Comparison of ENCODE assay signal across 22 mouse cellular contexts in genomic region chr8:124867126-124867525, GRCm38 (mm10). TPM values are rescaled to one million over a fixed set of nuclear protein-coding genes. Genes with fewer than 3 reads are reported as not detected.
DNase-seq lines count a peak whose midpoint lies in the region; ATAC-seq and TF ChIP-seq lines count a peak whose summit lies in the region.
"Had no signal": no experiment of that assay in that cellular context is flagged by ENCODE, and none has a peak within 500 bp of the region (broad histone marks: within the 10 kb centered on the region; RNA-seq: fewer than 3 reads in every experiment).

No protein-coding gene starts in this region.

- 24% methylated on average over 2 of the region's 2 CpGs for WGBS in heart, embryonic 10.5 days
- 26% methylated on average over 2 of the region's 2 CpGs for WGBS in heart, postnatal 0 days

- peaks cover 17% of the 10 kb centered on the region for H3K36me3 ChIP-seq in heart, embryonic 10.5 days
- peaks cover 14% of the 10 kb centered on the region for H3K36me3 ChIP-seq in heart, postnatal 0 days (replicated peaks; ENCODE audit: control insufficient read depth, insufficient read depth, low read length)

- peak overlapping the region; percentile 49; the same call in 1 of the 2 replicates for H3K27ac ChIP-seq in heart, embryonic 10.5 days
- H3K27ac ChIP-seq in heart, postnatal 0 days (ENCODE audit: low read depth), result peak overlapping the region; percentile 26; the same call in 1 of the 2 replicates
- H3K27ac ChIP-seq: embryonic facial prominence, embryonic 10.5 days; forebrain, embryonic 15.5 days; hindbrain, embryonic 14.5 days had no signal

- no peak for TF ChIP-seq CTCF in heart, postnatal 0 days (IDR thresholded peaks at IDR 0.05; ENCODE audit: low read depth)

- H3K4me1 ChIP-seq in heart, embryonic 10.5 days, result peaks cover 52% of the 10 kb centered on the region
- H3K4me1 ChIP-seq in heart, postnatal 0 days (ENCODE audit: control insufficient read depth, insufficient read depth), result peaks cover 31% of the 10 kb centered on the region

- 0 out of 2 replicates have a peak overlapping the region, but pooled peaks have one; percentile 1 for H3K4me3 ChIP-seq in heart, embryonic 10.5 days
- no peak overlapping the region for H3K4me3 ChIP-seq in heart, postnatal 0 days (ENCODE audit: low read depth, low read length)
- H3K4me3 ChIP-seq: embryonic facial prominence, embryonic 10.5 days; forebrain, embryonic 15.5 days had no signal

- no peaks in the 10 kb centered on the region for H3K27me3 ChIP-seq in heart, embryonic 10.5 days (ENCODE audit: insufficient read depth, poor library complexity, severe bottlenecking)
- H3K27me3 ChIP-seq in heart, postnatal 0 days (ENCODE audit: control insufficient read depth, insufficient read depth, low read length), result no peaks in the 10 kb centered on the region
- H3K27me3 ChIP-seq: CH12.LX; forebrain, embryonic 15.5 days had no signal

- intact Hi-C loops in heart, postnatal 36 days (cut with DNase I), result no loop called here

- ATAC-seq in heart, postnatal 0 days (ENCODE audit: insufficient read depth, low read depth), result no peak
- ATAC-seq in megakaryocyte-erythroid progenitor cell, adult 5-6 weeks (replicated peaks; ENCODE audit: low FRiP score, low TSS enrichment, poor library complexity, severe bottlenecking), result peak; percentile 20; the same call in 1 of the 2 replicates
- ATAC-seq: forebrain, embryonic 15.5 days; inflammation-experienced regulatory T-cells, adult 6 months; liver, postnatal 0 days; lung, postnatal 0 days had no signal

- no peak overlapping the region for H3K4me2 ChIP-seq in heart, postnatal 0 days (ENCODE audit: low read depth, low read length)
- H3K4me2 ChIP-seq: forebrain, embryonic 15.5 days; hindbrain, embryonic 14.5 days; midbrain, embryonic 11.5 days had no signal

- DNase-seq in heart, embryonic 10.5 days (ENCODE audit: low spot score), result no peak
- no peak for DNase-seq in heart, adult 18-20 months
- DNase-seq in heart, postnatal 0 days (ENCODE audit: low spot score), result no peak
- DNase-seq in heart, postnatal 36 days, result no peak
- DNase-seq in adrenal gland, adult 8-10 months, result peak; percentile 47
- DNase-seq in layer of hippocampus, postnatal 10 days (ENCODE audit: low spot score in 2 of 2), result no peak
- DNase-seq: cerebellum, adult 11 months; cerebellum, postnatal 10 days; gastrocnemius, postnatal 25 days; heart, postnatal 14 days; kidney, adult 18-20 months; kidney, postnatal 4 days; liver, postnatal 0 days; thymus, postnatal 25 days had no signal

- TF ChIP-seq EP300 in heart, postnatal 0 days (IDR thresholded peaks at IDR 0.05; ENCODE audit: low read depth), result no peak

- no peak overlapping the region for H3K9ac ChIP-seq in heart, postnatal 0 days (replicated peaks; ENCODE audit: low read depth, low read length)
- H3K9ac ChIP-seq: forebrain, embryonic 15.5 days; hindbrain, embryonic 14.5 days; liver, postnatal 0 days had no signal

- no peaks in the 10 kb centered on the region for H3K9me3 ChIP-seq in heart, embryonic 10.5 days
- no peaks in the 10 kb centered on the region for H3K9me3 ChIP-seq in heart, postnatal 0 days (replicated peaks; ENCODE audit: control insufficient read depth, low read length)
- H3K9me3 ChIP-seq: embryonic facial prominence, embryonic 10.5 days; forebrain, embryonic 15.5 days had no signal

RNA-seq across cellular contexts. Expression of gene 2810004N23Rik, which starts 4.2 kb away (rescaled TPM):
- 66.0 and 67.5 TPM in 2 replicates for polyA plus RNA-seq in heart, embryonic 10.5 days (2016; fragmentation: Nextera tagmentation; extraction: Ambion mirVana)
- total RNA-seq in heart, adult 18-20 months (2021), result 10 to 100 TPM; 44.3 to 48.5 TPM
- 45.9 and 49.9 TPM in 2 replicates for total RNA-seq in heart, postnatal 0 days (2014; rRNA removed; ENCODE audit: low replicate concordance)
- 49.6 and 50.2 TPM in 2 replicates for polyA plus RNA-seq in heart, postnatal 0 days (2015; fragmentation: Nextera tagmentation; extraction: Ambion mirVana)
- total RNA-seq in heart, postnatal 36 days (2021), result 10 to 100 TPM; 44.8 to 47.4 TPM
- 10 to 100 TPM; 27.5 to 31.3 (median 29.2) TPM for total RNA-seq in adrenal gland, adult 8-10 months (2022)
- 55.2 and 62.5 TPM in 2 replicates for total RNA-seq in megakaryocyte-erythroid progenitor cell, adult 5-6 weeks (2014; fragmentation: Nextera tagmentation)
- total RNA-seq in megakaryocyte-erythroid progenitor cell, adult 5-6 weeks (2017), result 88.0 and 94.9 TPM in 2 replicates
- 10 to 100 TPM; 21.5 to 22.0 TPM for total RNA-seq in layer of hippocampus, postnatal 10 days (2021)

RNA-seq across cellular contexts. Expression of gene Gnpat, which starts 4.3 kb away (rescaled TPM):
- polyA plus RNA-seq in heart, embryonic 10.5 days (2016; fragmentation: Nextera tagmentation; extraction: Ambion mirVana), result 132 and 134 TPM in 2 replicates
- 100 to 1,000 TPM; 177 to 188 TPM for total RNA-seq in heart, adult 18-20 months (2021)
- 77.2 and 117 TPM in 2 replicates for total RNA-seq in heart, postnatal 0 days (2014; rRNA removed; ENCODE audit: low replicate concordance)
- 114 and 115 TPM in 2 replicates for polyA plus RNA-seq in heart, postnatal 0 days (2015; fragmentation: Nextera tagmentation; extraction: Ambion mirVana)
- 100 to 1,000 TPM; 174 to 194 TPM for total RNA-seq in heart, postnatal 36 days (2021)
- 100 to 1,000 TPM in 3 of 4 experiments, 10 to 100 TPM in 1; 93.8 to 131 (median 107) TPM for total RNA-seq in adrenal gland, adult 8-10 months (2022)
- 96.0 and 98.2 TPM in 2 replicates for total RNA-seq in megakaryocyte-erythroid progenitor cell, adult 5-6 weeks (2014; fragmentation: Nextera tagmentation)
- 51.5 and 55.6 TPM in 2 replicates for total RNA-seq in megakaryocyte-erythroid progenitor cell, adult 5-6 weeks (2017)
- total RNA-seq in layer of hippocampus, postnatal 10 days (2021), result 10 to 100 TPM; 57.8 to 62.8 TPM

RNA-seq across cellular contexts. Expression of gene Exoc8, which starts 30.4 kb away (rescaled TPM):
- 7.8 and 8.0 TPM in 2 replicates for polyA plus RNA-seq in heart, embryonic 10.5 days (2016; fragmentation: Nextera tagmentation; extraction: Ambion mirVana)
- 10 to 100 TPM; 18.4 to 18.7 TPM for total RNA-seq in heart, adult 18-20 months (2021)
- 9.0 and 16.9 TPM in 2 replicates for total RNA-seq in heart, postnatal 0 days (2014; rRNA removed; ENCODE audit: low replicate concordance)
- polyA plus RNA-seq in heart, postnatal 0 days (2015; fragmentation: Nextera tagmentation; extraction: Ambion mirVana), result 5.0 and 5.3 TPM in 2 replicates
- total RNA-seq in heart, postnatal 36 days (2021), result 10 to 100 TPM; 18.5 to 22.8 TPM
- total RNA-seq in adrenal gland, adult 8-10 months (2022), result 10 to 100 TPM; 22.1 to 28.1 (median 25.0) TPM
- 10.5 and 12.0 TPM in 2 replicates for total RNA-seq in megakaryocyte-erythroid progenitor cell, adult 5-6 weeks (2014; fragmentation: Nextera tagmentation)
- total RNA-seq in megakaryocyte-erythroid progenitor cell, adult 5-6 weeks (2017), result 11.8 and 14.8 TPM in 2 replicates
- 10 to 100 TPM; 37.5 to 37.9 TPM for total RNA-seq in layer of hippocampus, postnatal 10 days (2021)

RNA-seq across cellular contexts. Expression of gene Sprtn, which starts 30.6 kb away (rescaled TPM):
- polyA plus RNA-seq in heart, embryonic 10.5 days (2016; fragmentation: Nextera tagmentation; extraction: Ambion mirVana), result 9.5 and 9.7 TPM in 2 replicates
- total RNA-seq in heart, adult 18-20 months (2021), result 10 to 100 TPM; 10.5 to 12.9 TPM
- 9.6 and 14.5 TPM in 2 replicates for total RNA-seq in heart, postnatal 0 days (2014; rRNA removed; ENCODE audit: low replicate concordance)
- 5.1 and 6.7 TPM in 2 replicates for polyA plus RNA-seq in heart, postnatal 0 days (2015; fragmentation: Nextera tagmentation; extraction: Ambion mirVana)
- 10 to 100 TPM; 12.2 to 12.8 TPM for total RNA-seq in heart, postnatal 36 days (2021)
- 10 to 100 TPM; 19.4 to 23.6 (median 21.5) TPM for total RNA-seq in adrenal gland, adult 8-10 months (2022)
- total RNA-seq in megakaryocyte-erythroid progenitor cell, adult 5-6 weeks (2014; fragmentation: Nextera tagmentation), result 21.6 and 29.3 TPM in 2 replicates
- total RNA-seq in megakaryocyte-erythroid progenitor cell, adult 5-6 weeks (2017), result 21.5 and 21.7 TPM in 2 replicates
- 10 to 100 TPM; 13.6 to 16.6 TPM for total RNA-seq in layer of hippocampus, postnatal 10 days (2021)
